Mouse (Mus musculus): ENCODE data around the gene Sgcb. TPM values are rescaled to one million over a fixed set of nuclear protein-coding genes. Genes with fewer than 3 reads are reported as not detected.

Sgcb gene
- total and polyA plus RNA-seq, 3 experiments: 3.6 to 8.4 TPM; not detected in 1

- H3K27ac ChIP-seq (ENCODE audit: control insufficient read depth, low read depth, low read length): no peak overlapping the region
- H3K9me3 ChIP-seq (replicated peaks; ENCODE audit: insufficient read depth, low read length): no peaks in the 10 kb centered on the region
- peaks cover 0 to 5% of the 10 kb centered on the region in 2 experiments; a peak in 2 of 4 replicates for H3K36me3 ChIP-seq (ENCODE audit: control insufficient read depth in 1 of 2, insufficient read depth in 2 of 2, low read length in 2 of 2)
- no peaks in the 10 kb centered on the region for H3K79me2 ChIP-seq (ENCODE audit: control insufficient read depth, insufficient read depth, low read length, poor library complexity)
- DNase-seq (ENCODE audit: low read depth, low spot score): no peak
- no peak overlapping the region for H3K9ac ChIP-seq (ENCODE audit: control insufficient read depth, low read depth, low read length, poor library complexity, severe bottlenecking)
- H3K27me3 ChIP-seq (ENCODE audit: control insufficient read depth in 1 of 2, insufficient read depth in 2 of 2, low read length in 2 of 2): no peaks in the 10 kb centered on the region
- TF ChIP-seq TAL1 (IDR thresholded peaks at IDR 0.05; ENCODE audit: low read length): no peak
- TF ChIP-seq CTCF (IDR thresholded peaks at IDR 0.05 in 2 of 3, conservative IDR thresholded peaks at IDR 0.05 in 1 of 3; ENCODE audit: control insufficient read depth in 1 of 3, insufficient read depth in 1 of 3, low read depth in 2 of 3, low read length in 3 of 3, poor library complexity in 1 of 3, severe bottlenecking in 1 of 3): no peak
- TF ChIP-seq MAFK (IDR thresholded peaks at IDR 0.05; ENCODE audit: borderline replicate concordance, low read depth, low read length): no peak
- no peak for TF ChIP-seq MAX (IDR thresholded peaks at IDR 0.05; ENCODE audit: low read length)
- TF ChIP-seq ELF1 (IDR thresholded peaks at IDR 0.05; ENCODE audit: low read depth, low read length): no peak
- no peak for TF ChIP-seq USF1 (IDR thresholded peaks at IDR 0.05; ENCODE audit: low read depth, low read length)
- no peak for TF ChIP-seq ZKSCAN1 (IDR thresholded peaks at IDR 0.05; ENCODE audit: low read depth, low read length)
- no peak overlapping the region for H3K4me3 ChIP-seq (ENCODE audit: control insufficient read depth in 1 of 2, insufficient read depth in 1 of 2, low read depth in 2 of 2, low read length in 2 of 2)
- H3K4me1 ChIP-seq (ENCODE audit: control insufficient read depth in 1 of 2, insufficient read depth in 2 of 2, low read length in 2 of 2): peaks cover 4 to 13% of the 10 kb centered on the region in 2 experiments; a peak in 3 of 4 replicates
Measured at GRCm38 (mm10) chr5:73627559-73627958, 20.0 kb downstream of the Sgcb start.

GRCm38 (mm10) chr5:73626842-73627241, 20.7 kb downstream of the Sgcb start:
- no peaks in the 10 kb centered on the region for H3K9me3 ChIP-seq (replicated peaks; ENCODE audit: insufficient read depth, low read length)
- no peak overlapping the region for H3K9ac ChIP-seq (ENCODE audit: control insufficient read depth, low read depth, low read length, poor library complexity, severe bottlenecking)
- no peaks in the 10 kb centered on the region for H3K79me2 ChIP-seq (ENCODE audit: control insufficient read depth, insufficient read depth, low read length, poor library complexity)
- H3K4me1 ChIP-seq (ENCODE audit: control insufficient read depth in 1 of 2, insufficient read depth in 2 of 2, low read length in 2 of 2): peaks cover 4 to 13% of the 10 kb centered on the region in 2 experiments; a peak in 3 of 4 replicates
- no peak for DNase-seq (ENCODE audit: low read depth, low spot score)
- H3K4me3 ChIP-seq (ENCODE audit: control insufficient read depth in 1 of 2, insufficient read depth in 1 of 2, low read depth in 2 of 2, low read length in 2 of 2): no peak overlapping the region
- H3K36me3 ChIP-seq (ENCODE audit: control insufficient read depth in 1 of 2, insufficient read depth in 2 of 2, low read length in 2 of 2): peaks cover 0 to 5% of the 10 kb centered on the region in 2 experiments; a peak in 2 of 4 replicates
- H3K27ac ChIP-seq (ENCODE audit: control insufficient read depth, low read depth, low read length): no peak overlapping the region
- no peak for TF ChIP-seq CHD2 (IDR thresholded peaks at IDR 0.05; ENCODE audit: low read length)
- TF ChIP-seq POLR2AphosphoS5 (IDR thresholded peaks at IDR 0.05; ENCODE audit: borderline replicate concordance, low read depth, low read length): no peak
- TF ChIP-seq JUND (IDR thresholded peaks at IDR 0.05; ENCODE audit: low read depth, low read length): no peak
- no peaks in the 10 kb centered on the region for H3K27me3 ChIP-seq (ENCODE audit: control insufficient read depth in 1 of 2, insufficient read depth in 2 of 2, low read length in 2 of 2)

DNA sequence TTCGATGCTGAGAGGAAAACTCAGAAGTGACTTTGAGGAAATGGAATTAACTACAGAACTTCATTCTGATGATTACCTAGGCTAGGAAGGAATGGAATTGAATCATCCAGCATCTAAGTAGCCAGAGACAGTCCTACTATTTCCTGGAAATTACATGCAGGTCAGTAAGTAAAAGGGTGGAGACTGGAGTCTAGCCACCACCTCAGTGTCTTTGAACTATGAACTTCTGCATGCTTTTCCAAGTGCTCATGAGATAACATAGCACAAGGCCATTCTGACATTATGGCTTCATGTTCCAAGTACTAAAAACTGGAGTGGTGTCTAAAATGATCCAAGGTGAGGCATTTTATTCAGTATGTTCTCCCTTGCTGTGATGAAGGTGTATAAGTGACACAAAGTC, 22.1 kb downstream of the Sgcb start:
- Histone ChIP-seq H3K27me3 (ENCODE audit: control insufficient read depth in 1 of 2, insufficient read depth in 2 of 2, low read length in 2 of 2) (no peaks in the 10 kb centered on the region), H3K27ac (ENCODE audit: control insufficient read depth, low read depth, low read length) (no peak overlapping the region), H3K9ac (ENCODE audit: control insufficient read depth, low read depth, low read length, poor library complexity, severe bottlenecking) (no peak overlapping the region), H3K9me3 (replicated peaks; ENCODE audit: insufficient read depth, low read length) (no peaks in the 10 kb centered on the region), H3K79me2 (ENCODE audit: control insufficient read depth, insufficient read depth, low read length, poor library complexity) (no peaks in the 10 kb centered on the region), H3K36me3 (ENCODE audit: control insufficient read depth in 1 of 2, insufficient read depth in 2 of 2, low read length in 2 of 2) (peaks cover 0 to 3% of the 10 kb centered on the region in 2 experiments; a peak in 2 of 4 replicates), H3K4me3 (ENCODE audit: control insufficient read depth in 1 of 2, insufficient read depth in 1 of 2, low read depth in 2 of 2, low read length in 2 of 2) (no peak overlapping the region), H3K4me1 (ENCODE audit: control insufficient read depth in 1 of 2, insufficient read depth in 2 of 2, low read length in 2 of 2) (peaks cover under 1 to 5% of the 10 kb centered on the region in 2 experiments; a peak in 3 of 4 replicates)
- DNase-seq (ENCODE audit: low read depth, low spot score): no peak
- no peak for TF ChIP-seq JUND (IDR thresholded peaks at IDR 0.05; ENCODE audit: low read depth, low read length)
- TF ChIP-seq EP300 (IDR thresholded peaks at IDR 0.05; ENCODE audit: low read depth in 1 of 2, low read length in 2 of 2): no peak
- TF ChIP-seq ZC3H11A (IDR thresholded peaks at IDR 0.05; ENCODE audit: low read depth, low read length): no peak
- TF ChIP-seq KAT2A (conservative IDR thresholded peaks at IDR 0.05; ENCODE audit: low read depth, low read length): no peak
- TF ChIP-seq MYB (IDR thresholded peaks at IDR 0.05; ENCODE audit: low read depth, low read length): no peak
- no peak for TF ChIP-seq GATA1 (IDR thresholded peaks at IDR 0.05; ENCODE audit: low read depth, low read length)
- no peak for TF ChIP-seq CHD1 (IDR thresholded peaks at IDR 0.05; ENCODE audit: low read depth, low read length)
- TF ChIP-seq POLR2A (IDR thresholded peaks at IDR 0.05; ENCODE audit: control insufficient read depth in 1 of 2, insufficient read depth in 1 of 2, low read depth in 1 of 2, low read length in 2 of 2, poor library complexity in 1 of 2): no peak
- no peak for TF ChIP-seq MYC (IDR thresholded peaks at IDR 0.05; ENCODE audit: low read depth, low read length)
- no peak for TF ChIP-seq MAFK (IDR thresholded peaks at IDR 0.05; ENCODE audit: borderline replicate concordance, low read depth, low read length)
- no peak for TF ChIP-seq POLR2AphosphoS2 (IDR thresholded peaks at IDR 0.05; ENCODE audit: low read length)
- TF ChIP-seq CTCF (IDR thresholded peaks at IDR 0.05 in 2 of 3, conservative IDR thresholded peaks at IDR 0.05 in 1 of 3; ENCODE audit: control insufficient read depth in 1 of 3, insufficient read depth in 1 of 3, low read depth in 2 of 3, low read length in 3 of 3, poor library complexity in 1 of 3, severe bottlenecking in 1 of 3): no peak
- TF ChIP-seq MXI1 (IDR thresholded peaks at IDR 0.05; ENCODE audit: low read depth, low read length): no peak
- no peak for TF ChIP-seq ETS1 (IDR thresholded peaks at IDR 0.05; ENCODE audit: low read depth, low read length)
- TF ChIP-seq RCOR1 (IDR thresholded peaks at IDR 0.05; ENCODE audit: low read depth, low read length): no peak
- TF ChIP-seq CHD2 (IDR thresholded peaks at IDR 0.05; ENCODE audit: low read length): no peak
